ENCODE assay signal across 18 mouse cellular contexts in the genomic region with DNA sequence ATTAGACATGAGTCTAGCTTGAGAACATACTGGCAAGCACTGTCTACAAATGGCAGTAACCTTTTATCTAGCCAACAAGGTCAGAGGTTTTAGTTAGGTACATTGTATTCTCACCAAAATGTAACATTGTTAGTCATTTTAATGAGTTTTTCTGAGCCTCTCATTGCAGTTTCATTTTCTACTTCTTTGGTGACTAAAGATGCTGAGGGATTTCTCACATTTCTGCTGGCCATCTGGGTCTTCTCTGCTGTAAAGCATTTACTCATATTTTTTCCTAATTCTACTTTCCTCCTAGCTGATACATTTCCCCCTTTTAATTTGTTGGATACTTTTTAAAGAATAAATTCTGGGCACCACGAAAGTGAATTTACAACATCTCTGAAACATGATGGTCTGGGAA.
"Had no signal": no experiment of that assay in that cellular context is flagged by ENCODE, and none has a peak within 500 bp of the region (broad histone marks: within the 10 kb centered on the region; RNA-seq: fewer than 3 reads in every experiment).

No protein-coding gene starts in this region.

- H3K4me3 ChIP-seq: liver, embryonic 15.5 days; lung, embryonic 15.5 days; megakaryocyte, embryonic 14.5 days; midbrain, embryonic 13.5 days; midbrain, embryonic 15.5 days; neural tube, embryonic 12.5 days had no signal

- DNase-seq: liver, postnatal 0 days; lung, adult 2 months; lung, postnatal 14 days; lung, postnatal 36 days; retina, postnatal 1 day; right cerebral cortex, postnatal 14 days; right cerebral cortex, postnatal 4 days; spleen, adult 18-20 months; thymus, adult 2 months; thymus, postnatal 25 days; thymus, postnatal 4 days had no signal

- H3K27ac ChIP-seq: liver, embryonic 15.5 days; lung, embryonic 15.5 days; macrophage; midbrain, embryonic 13.5 days; midbrain, embryonic 15.5 days; neural tube, embryonic 12.5 days had no signal
